Mouse (Mus musculus) liver, adult 2 months (tissue): ENCODE data around the gene Gnl1. TPM values are rescaled to one million over a fixed set of nuclear protein-coding genes. Genes with fewer than 3 reads are reported as not detected.
A peak's percentile ranks its signal among the peaks of the same experiment; 100 is the strongest.

Experiments used
- DNase-seq: peaks from one replicate; pipeline ENCODE4 v3.0.0-alpha.2; 2011; ENCODE audit warnings: low read depth, low spot score; ENCODE audit errors: extremely low read depth
- H3K27ac ChIP-seq: fragments of 200-500 bp; replicated peaks from 2 replicates; pipeline ENCODE4 v1.5.1; 2012; ENCODE audit warnings: low read depth, mild to moderate bottlenecking, control low read depth, inconsistent platforms, low read length; ENCODE audit not compliant: insufficient read depth
- H3K27me3 ChIP-seq: fragments of 200-500 bp; 2 replicates; pipeline ENCODE4 v1.6.1; 2012; ENCODE audit warnings: mild to moderate bottlenecking, moderate library complexity, low read length, inconsistent platforms; ENCODE audit not compliant: control insufficient read depth, insufficient read depth
- H3K36me3 ChIP-seq: fragments of 200-500 bp; 2 replicates; pipeline ENCODE4 v1.6.1; 2012; ENCODE audit warnings: low read length, inconsistent platforms; ENCODE audit not compliant: control insufficient read depth, insufficient read depth
- H3K4me1 ChIP-seq: fragments of 200-500 bp; 2 replicates; pipeline ENCODE4 v1.6.1; 2011; ENCODE audit warnings: low read length; ENCODE audit not compliant: control insufficient read depth, insufficient read depth
- H3K4me3 ChIP-seq: fragments of 200-500 bp; 2 replicates; pipeline ENCODE4 v1.5.1; 2011; ENCODE audit warnings: low read depth, mild to moderate bottlenecking, control low read depth, low read length, moderate library complexity; ENCODE audit not compliant: insufficient read depth
- H3K79me2 ChIP-seq: fragments of 200-500 bp; 2 replicates; pipeline ENCODE4 v1.6.1; 2012; ENCODE audit warnings: inconsistent platforms, mild to moderate bottlenecking, low read length, moderate library complexity; ENCODE audit not compliant: control insufficient read depth, insufficient read depth
- H3K9ac ChIP-seq: fragments of 200-500 bp; 2 replicates; pipeline ENCODE4 v1.6.1; 2012; ENCODE audit warnings: low read depth, mild to moderate bottlenecking, control low read depth, inconsistent platforms, low read length
- CTCF ChIP-seq: fragments of 200-500 bp; IDR thresholded peaks from 2 replicates; pipeline ENCODE4 v1.5.1; 2011; ENCODE audit warnings: low read depth, low read length, control low read depth
- POLR2A ChIP-seq: fragments of 200-500 bp; IDR thresholded peaks from 2 replicates; pipeline ENCODE4 v1.6.1; 2011; ENCODE audit warnings: low read length, control low read depth; ENCODE audit not compliant: insufficient read depth; ENCODE audit errors: extremely low read depth
- WGBS: fragments of 180-500 bp; shearing (Covaris S2); methylation state at CpG from one replicate; pipeline ENCODE4 v1.1.7; 2018; 5-methylcytosine and 5-hydroxymethylcytosine counted together
- polyA plus RNA-seq: library from polyadenylated mRNA; depleted of rRNA; stranded (reverse); fragments of >200 nt; gene quantifications from 2 replicates; pipeline ENCODE4 v1.2.3, GENCODE M21; 2012
- total RNA-seq: library from RNA; depleted of rRNA; stranded (reverse); fragments of >200 nt; gene quantifications from 2 replicates; pipeline ENCODE4 v1.2.3, GENCODE M21; 2014

Gene Gnl1
- total and polyA plus RNA-seq, 2 experiments, result 8.4 to 8.8 TPM

- peaks cover 12% of the 10 kb centered on the region for H3K4me1 ChIP-seq
- H3K9ac ChIP-seq, result no peak overlapping the region
- TF ChIP-seq POLR2A (no peak), CTCF (no peak)
- no peaks in the 10 kb centered on the region for H3K79me2 ChIP-seq
- H3K27me3 ChIP-seq, result no peaks in the 10 kb centered on the region
- no peak for DNase-seq
- no peak overlapping the region for H3K27ac ChIP-seq
- no peaks in the 10 kb centered on the region; the same call in 1 of the 2 replicates for H3K36me3 ChIP-seq
- WGBS, result 97% methylated on average over 9 of the region's 9 CpGs
- H3K4me3 ChIP-seq, result no peak overlapping the region
Observed at GRCm38 (mm10) chr17:35981776-35982175, 2.1 kb downstream of the Gnl1 start.

- WGBS, result 42% methylated on average over 10 of the region's 10 CpGs
- no peak overlapping the region for H3K9ac ChIP-seq
- no peaks in the 10 kb centered on the region for H3K27me3 ChIP-seq
- H3K27ac ChIP-seq, result no peak overlapping the region
- no peak overlapping the region for H3K4me3 ChIP-seq
- no peak for DNase-seq
- H3K36me3 ChIP-seq, result peaks cover 3% of the 10 kb centered on the region; the same call in 1 of the 2 replicates
- H3K4me1 ChIP-seq, result peaks cover 3% of the 10 kb centered on the region
- TF ChIP-seq CTCF (no peak), POLR2A (no peak)
- peaks cover 4% of the 10 kb centered on the region; the same call in 1 of the 2 replicates for H3K79me2 ChIP-seq
Observed at GRCm38 (mm10) chr17:35991781-35992180, 12.1 kb downstream of the Gnl1 start.

DNA sequence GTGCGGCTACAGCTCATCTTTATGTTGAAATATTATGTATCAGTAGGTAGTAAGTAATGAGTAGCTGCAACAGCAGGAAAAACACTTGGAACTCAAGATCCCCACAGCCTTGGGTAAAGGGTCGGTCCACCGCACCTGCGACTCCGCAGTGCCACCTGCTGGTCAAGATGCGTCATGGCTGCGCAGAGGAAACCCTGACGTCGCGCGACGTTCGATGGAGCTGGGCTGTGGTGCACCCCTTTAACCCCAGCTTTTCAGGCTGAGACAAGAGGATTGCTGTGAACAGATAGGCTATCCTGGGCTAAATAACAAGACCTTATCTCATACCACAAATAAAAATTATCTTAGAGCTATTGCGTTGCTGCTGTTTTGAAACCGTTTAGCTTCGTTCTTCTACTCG is 14.0 kb downstream of the Gnl1 start:
- Histone ChIP-seq H3K9ac (no peak overlapping the region), H3K4me1 (peaks cover 6% of the 10 kb centered on the region), H3K27ac (no peak overlapping the region), H3K36me3 (no peaks in the 10 kb centered on the region), H3K79me2 (peaks cover 4% of the 10 kb centered on the region; the same call in 1 of the 2 replicates), H3K27me3 (no peaks in the 10 kb centered on the region), H3K4me3 (0 out of 2 replicates have a peak overlapping the region, but pooled peaks have one; percentile 0)
- TF ChIP-seq CTCF, result peak; percentile 100
- no peak for TF ChIP-seq POLR2A
- WGBS, result 3% methylated on average over 17 of the region's 17 CpGs
- peak; percentile 54 for DNase-seq

DNA sequence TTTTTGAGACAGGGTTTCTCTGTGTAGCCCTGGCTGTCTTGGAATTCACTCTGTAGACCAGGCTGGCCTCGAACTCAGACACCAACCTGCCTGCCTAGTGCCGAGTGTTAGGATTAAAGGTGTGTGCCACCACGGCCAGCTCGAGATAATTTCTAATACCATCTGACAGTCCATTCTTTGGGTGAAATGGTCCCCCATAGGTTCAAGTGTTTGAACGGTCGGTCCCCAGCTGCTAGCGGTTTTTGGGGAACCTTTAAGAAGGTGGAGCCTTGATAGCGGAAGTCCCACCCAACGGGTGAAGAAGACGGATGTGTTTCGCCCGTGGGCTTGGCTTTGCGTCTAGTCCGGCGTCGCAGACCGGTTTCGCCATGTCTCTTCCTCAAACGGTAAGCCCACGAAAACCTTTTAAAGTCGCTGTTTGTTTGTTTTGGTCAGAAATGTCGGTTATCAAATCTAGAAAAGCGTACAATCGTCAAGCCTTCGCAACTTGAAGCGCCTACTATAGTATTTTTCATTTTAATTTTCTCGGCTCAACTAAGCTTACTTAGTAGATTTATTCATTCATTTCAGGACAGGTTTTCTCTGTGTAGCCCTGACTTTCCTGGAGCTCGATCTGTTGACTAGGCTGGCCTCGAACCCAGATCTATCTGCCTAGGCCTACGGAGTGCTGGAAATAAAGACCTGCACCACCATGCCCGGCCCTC is 14.7 kb downstream of the Gnl1 start:
- DNase-seq, result peak; percentile 86
- Histone ChIP-seq H3K9ac (peak overlapping the region; percentile 67), H3K4me1 (peaks cover 7% of the 10 kb centered on the region), H3K27ac (peak overlapping the region; percentile 68), H3K27me3 (no peaks in the 10 kb centered on the region), H3K79me2 (peaks cover 4% of the 10 kb centered on the region; the same call in 1 of the 2 replicates), H3K4me3 (peak overlapping the region; percentile 55), H3K36me3 (no peaks in the 10 kb centered on the region)
- under 1% methylated on average over 31 of the region's 31 CpGs for WGBS
- TF ChIP-seq CTCF (no peak), POLR2A (peak; percentile 67)

DNA sequence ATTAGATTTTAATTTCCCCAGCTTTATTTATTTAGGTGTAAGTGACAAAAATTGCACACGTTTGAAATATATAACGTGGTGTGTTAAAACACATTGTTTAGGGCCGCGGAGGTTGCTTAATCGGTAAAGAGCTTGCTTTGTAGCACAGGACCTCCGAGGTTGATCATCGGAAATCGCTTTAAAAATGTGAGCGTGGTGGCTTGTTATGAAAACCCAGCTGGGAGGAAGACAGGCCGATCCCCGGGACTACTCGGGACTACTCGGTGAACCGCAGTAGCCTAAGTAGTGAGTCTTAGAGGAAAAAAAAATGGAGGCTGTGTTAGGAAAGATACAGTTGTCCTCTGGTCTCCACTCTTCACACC is 15.2 kb downstream of the Gnl1 start:
- H3K36me3 ChIP-seq, result no peaks in the 10 kb centered on the region
- peak overlapping the region; percentile 67 for H3K9ac ChIP-seq
- no peaks in the 10 kb centered on the region for H3K27me3 ChIP-seq
- peaks cover 7% of the 10 kb centered on the region for H3K4me1 ChIP-seq
- under 1% methylated on average over 14 of the region's 14 CpGs for WGBS
- H3K79me2 ChIP-seq, result peaks cover 5% of the 10 kb centered on the region; the same call in 1 of the 2 replicates
- no peak for DNase-seq
- H3K4me3 ChIP-seq, result peak overlapping the region; percentile 55
- TF ChIP-seq CTCF (no peak), POLR2A (no peak)
- no peak overlapping the region for H3K27ac ChIP-seq

DNA sequence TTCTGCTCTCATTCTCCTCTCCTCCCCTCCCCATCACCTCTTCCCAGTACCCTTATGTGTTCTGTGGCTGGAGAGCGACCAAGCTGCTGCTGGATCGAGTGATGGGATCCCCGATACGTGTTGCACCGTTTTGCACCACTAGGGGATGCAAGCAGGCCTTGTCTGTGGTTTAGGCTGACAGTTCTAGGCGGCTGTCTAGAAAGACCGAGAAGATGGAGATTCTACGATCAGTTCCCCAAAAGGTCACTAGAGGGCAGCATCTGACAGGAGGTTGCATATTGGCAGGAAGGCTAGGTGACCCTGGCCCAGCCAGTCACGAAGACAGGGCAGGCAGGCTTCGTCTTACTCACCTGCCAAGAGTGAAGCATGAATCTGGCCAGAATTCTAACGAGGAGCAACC is 17.3 kb downstream of the Gnl1 start:
- H3K27ac ChIP-seq, result no peak overlapping the region
- no peaks in the 10 kb centered on the region for H3K27me3 ChIP-seq
- TF ChIP-seq POLR2A (no peak), CTCF (peak; percentile 88)
- WGBS, result under 1% methylated on average over 11 of the region's 11 CpGs
- H3K4me3 ChIP-seq, result no peak overlapping the region
- peak; percentile 95 for DNase-seq
- no peaks in the 10 kb centered on the region for H3K36me3 ChIP-seq
- no peak overlapping the region for H3K9ac ChIP-seq
- H3K4me1 ChIP-seq, result peaks cover 7% of the 10 kb centered on the region
- peaks cover 20% of the 10 kb centered on the region; the same call in 1 of the 2 replicates for H3K79me2 ChIP-seq
